Mouse (Mus musculus): ENCODE data around the gene Brd2. TPM values are rescaled to one million over a fixed set of nuclear protein-coding genes. Genes with fewer than 3 reads are reported as not detected.

Brd2 gene
- polyA plus RNA-seq, 1 experiment from 2014 or later = 129 TPM

DNA sequence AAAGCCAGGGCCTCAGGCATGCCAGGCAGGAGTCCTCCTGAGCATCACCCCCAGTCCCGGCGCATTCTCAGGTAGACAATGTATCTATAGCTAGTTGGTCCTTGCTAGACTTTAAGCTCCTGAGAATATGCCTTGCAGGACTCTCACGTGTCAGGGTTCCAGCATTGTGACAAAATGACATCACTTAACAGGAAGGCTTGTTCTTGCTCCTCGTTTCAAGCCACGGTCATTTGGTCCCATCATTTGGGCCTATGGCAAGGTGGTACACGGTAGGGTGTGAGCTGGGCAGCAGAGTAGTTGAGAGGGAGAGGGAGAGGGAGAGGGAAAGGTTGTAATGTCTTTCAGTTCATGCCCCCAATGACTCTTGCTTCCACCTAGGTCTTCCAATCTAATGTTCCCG lies 9.5 kb upstream of the Brd2 start:
- Histone ChIP-seq H3K27me3 (peaks cover 9% of the 10 kb centered on the region; the same call in 1 of the 2 replicates), H3K27ac (no peak overlapping the region), H3K4me1 (replicated peaks) (peaks cover 34% of the 10 kb centered on the region), H3K36me3 (no peaks in the 10 kb centered on the region), H3K9ac (replicated peaks) (no peak overlapping the region), H3K4me2 (no peak overlapping the region), H3K9me3 (no peaks in the 10 kb centered on the region), H3K4me3 (replicated peaks) (no peak overlapping the region)
- ATAC-seq (ENCODE audit: insufficient number of reproducible peaks, insufficient read depth, low FRiP score, low TSS enrichment, low read depth) = no peak
- 79% methylated on average over 7 of the region's 7 CpGs for WGBS

- 80% methylated on average over 19 of the region's 19 CpGs for WGBS
- Histone ChIP-seq H3K9ac (replicated peaks) (no peak overlapping the region), H3K4me2 (no peak overlapping the region), H3K4me3 (replicated peaks) (no peak overlapping the region), H3K36me3 (peaks cover 7% of the 10 kb centered on the region; the same call in 1 of the 2 replicates), H3K27ac (no peak overlapping the region), H3K4me1 (replicated peaks) (peaks cover 35% of the 10 kb centered on the region), H3K27me3 (no peaks in the 10 kb centered on the region), H3K9me3 (no peaks in the 10 kb centered on the region)
- ATAC-seq (ENCODE audit: insufficient number of reproducible peaks, insufficient read depth, low FRiP score, low TSS enrichment, low read depth) = no peak
Measured at GRCm38 (mm10) chr17:34130073-34130947, 7.9 kb upstream of the Brd2 start.

DNA sequence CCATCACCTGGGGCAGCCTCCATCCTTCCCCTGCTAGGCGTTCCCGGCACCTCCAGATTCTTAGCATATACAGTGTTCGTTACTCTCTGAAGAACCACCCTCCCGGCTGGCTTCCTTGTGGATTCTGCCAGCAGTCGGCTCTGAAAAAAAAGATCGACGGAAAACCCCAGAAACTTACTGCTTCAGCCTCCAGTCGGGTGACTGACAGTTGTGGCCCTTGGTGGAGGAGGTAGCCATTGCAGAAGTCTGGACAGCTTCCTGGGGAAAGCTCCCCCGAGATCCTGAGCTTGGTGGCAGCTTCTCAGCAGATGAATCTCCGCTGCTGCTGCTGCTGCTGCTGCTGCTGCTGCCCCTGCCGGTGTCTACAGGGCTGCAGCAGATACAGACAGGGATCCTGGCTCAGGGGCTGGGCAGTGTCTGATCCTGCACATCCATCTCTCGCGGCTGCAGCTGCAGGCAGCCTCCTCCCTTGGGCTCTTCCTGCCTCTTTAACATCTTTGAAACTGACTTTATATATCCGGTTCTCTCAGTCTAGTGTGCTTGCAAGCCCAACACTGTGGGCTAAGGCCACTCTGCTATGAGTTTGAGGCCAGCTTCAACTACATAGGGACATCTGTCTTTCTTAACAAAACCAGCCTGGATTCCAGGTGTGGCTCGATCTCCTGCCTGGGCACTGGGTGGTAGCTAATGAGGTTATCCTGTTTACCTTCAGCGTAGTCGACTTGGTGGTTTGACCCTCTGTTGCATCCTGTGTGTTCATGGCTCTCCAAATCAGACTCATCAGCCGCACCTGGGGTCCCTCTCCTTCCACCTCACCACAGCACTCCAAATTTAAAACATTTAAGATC lies 6.7 kb upstream of the Brd2 start:
- Histone ChIP-seq H3K4me3 (replicated peaks) (peak overlapping the region; percentile 20), H3K27me3 (no peaks in the 10 kb centered on the region), H3K9ac (replicated peaks) (no peak overlapping the region; the same call in 1 of the 2 replicates), H3K4me1 (replicated peaks) (peaks cover 39% of the 10 kb centered on the region), H3K27ac (0 out of 2 replicates have a peak overlapping the region, but pooled peaks have one; percentile 35), H3K36me3 (peaks cover 7% of the 10 kb centered on the region; the same call in 1 of the 2 replicates), H3K4me2 (peak overlapping the region; percentile 45), H3K9me3 (no peaks in the 10 kb centered on the region)
- 16% methylated on average over 18 of the region's 18 CpGs for WGBS
- peak; percentile 13; the same call in 1 of the 2 replicates for ATAC-seq (ENCODE audit: insufficient number of reproducible peaks, insufficient read depth, low FRiP score, low TSS enrichment, low read depth)

- peak overlapping the region; percentile 20 for H3K4me3 ChIP-seq (replicated peaks)
- H3K9ac ChIP-seq (replicated peaks) = no peak overlapping the region
- peak overlapping the region; percentile 45 for H3K4me2 ChIP-seq
- peaks cover 47% of the 10 kb centered on the region for H3K4me1 ChIP-seq (replicated peaks)
- H3K36me3 ChIP-seq = peaks cover 7% of the 10 kb centered on the region; the same call in 1 of the 2 replicates
- 20% methylated on average over 13 of the region's 13 CpGs for whole genome bisulfite sequencing
- H3K9me3 ChIP-seq = no peaks in the 10 kb centered on the region
- 0 out of 2 replicates have a peak overlapping the region, but pooled peaks have one; percentile 35 for H3K27ac ChIP-seq
- ATAC-seq (ENCODE audit: insufficient number of reproducible peaks, insufficient read depth, low FRiP score, low TSS enrichment, low read depth) = no peak
- no peaks in the 10 kb centered on the region for H3K27me3 ChIP-seq
Measured at GRCm38 (mm10) chr17:34128264-34128937, 6.0 kb upstream of the Brd2 start.

GRCm38 (mm10) chr17:34127475-34127874 lies 5.0 kb upstream of the Brd2 start:
- Histone ChIP-seq H3K4me3 (replicated peaks) (no peak overlapping the region), H3K27ac (no peak overlapping the region), H3K4me1 (replicated peaks) (peaks cover 47% of the 10 kb centered on the region), H3K27me3 (no peaks in the 10 kb centered on the region), H3K9me3 (no peaks in the 10 kb centered on the region), H3K36me3 (peaks cover 7% of the 10 kb centered on the region; the same call in 1 of the 2 replicates), H3K9ac (replicated peaks) (no peak overlapping the region), H3K4me2 (0 out of 2 replicates have a peak overlapping the region, but pooled peaks have one; percentile 19)
- no peak for ATAC-seq (ENCODE audit: insufficient number of reproducible peaks, insufficient read depth, low FRiP score, low TSS enrichment, low read depth)
- WGBS = 22% methylated on average over 6 of the region's 6 CpGs

GRCm38 (mm10) chr17:34126826-34127420 lies 4.5 kb upstream of the Brd2 start:
- H3K4me1 ChIP-seq (replicated peaks) = peaks cover 47% of the 10 kb centered on the region
- H3K9ac ChIP-seq (replicated peaks) = no peak overlapping the region
- 44% methylated on average over 9 of the region's 9 CpGs for WGBS
- no peaks in the 10 kb centered on the region for H3K9me3 ChIP-seq
- no peak overlapping the region for H3K4me3 ChIP-seq (replicated peaks)
- H3K27ac ChIP-seq = peak overlapping the region; percentile 46; the same call in 1 of the 2 replicates
- H3K36me3 ChIP-seq = peaks cover 7% of the 10 kb centered on the region; the same call in 1 of the 2 replicates
- no peak for ATAC-seq (ENCODE audit: insufficient number of reproducible peaks, insufficient read depth, low FRiP score, low TSS enrichment, low read depth)
- 0 out of 2 replicates have a peak overlapping the region, but pooled peaks have one; percentile 1 for H3K4me2 ChIP-seq
- H3K27me3 ChIP-seq = no peaks in the 10 kb centered on the region

DNA sequence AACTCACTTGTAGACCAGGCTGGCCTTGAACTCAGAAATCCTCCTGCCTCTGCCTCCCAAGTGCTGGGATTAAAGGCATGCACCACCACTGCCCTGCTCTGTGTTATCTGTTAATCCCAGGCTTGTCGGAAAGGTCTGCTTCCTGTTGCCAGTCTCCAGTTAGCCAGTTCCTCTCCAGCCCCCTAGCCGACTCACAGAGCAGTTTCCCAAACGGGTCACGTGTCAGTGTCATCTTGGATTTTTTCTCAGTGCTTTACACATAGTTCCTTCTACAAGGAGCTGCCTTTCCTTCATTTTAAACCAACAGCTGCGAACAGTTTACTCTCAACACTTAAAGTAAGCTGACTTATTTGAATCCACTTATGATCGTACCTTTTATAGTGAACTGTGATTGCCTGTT lies 2.2 kb upstream of the Brd2 start:
- Histone ChIP-seq H3K36me3 (peaks cover 7% of the 10 kb centered on the region; the same call in 1 of the 2 replicates), H3K9ac (replicated peaks) (no peak overlapping the region), H3K27me3 (no peaks in the 10 kb centered on the region), H3K4me1 (replicated peaks) (peaks cover 47% of the 10 kb centered on the region), H3K4me3 (replicated peaks) (no peak overlapping the region), H3K4me2 (no peak overlapping the region), H3K9me3 (no peaks in the 10 kb centered on the region), H3K27ac (no peak overlapping the region)
- ATAC-seq (ENCODE audit: insufficient number of reproducible peaks, insufficient read depth, low FRiP score, low TSS enrichment, low read depth) = no peak
- 84% methylated on average over 6 of the region's 6 CpGs for WGBS

GRCm38 (mm10) chr17:34123518-34123917 lies 1.1 kb upstream of the Brd2 start:
- peak overlapping the region; percentile 99 for H3K4me3 ChIP-seq (replicated peaks)
- peaks cover 10% of the 10 kb centered on the region for H3K36me3 ChIP-seq
- H3K27me3 ChIP-seq = no peaks in the 10 kb centered on the region
- WGBS = 18% methylated on average over 2 of the region's 2 CpGs
- H3K4me2 ChIP-seq = peak overlapping the region; percentile 74
- peaks cover 35% of the 10 kb centered on the region for H3K4me1 ChIP-seq (replicated peaks)
- peak overlapping the region; percentile 100 for H3K27ac ChIP-seq
- H3K9ac ChIP-seq (replicated peaks) = peak overlapping the region; percentile 99
- ATAC-seq (ENCODE audit: insufficient number of reproducible peaks, insufficient read depth, low FRiP score, low TSS enrichment, low read depth) = no peak
- no peaks in the 10 kb centered on the region for H3K9me3 ChIP-seq

- H3K36me3 ChIP-seq = peaks cover 14% of the 10 kb centered on the region
- peaks cover 31% of the 10 kb centered on the region for H3K4me1 ChIP-seq (replicated peaks)
- peak overlapping the region; percentile 99 for H3K9ac ChIP-seq (replicated peaks)
- H3K27ac ChIP-seq = peak overlapping the region; percentile 100
- H3K4me2 ChIP-seq = peak overlapping the region; percentile 74
- no peak for ATAC-seq (ENCODE audit: insufficient number of reproducible peaks, insufficient read depth, low FRiP score, low TSS enrichment, low read depth)
- 3% methylated on average over 7 of the region's 7 CpGs for WGBS
- H3K27me3 ChIP-seq = no peaks in the 10 kb centered on the region
- H3K4me3 ChIP-seq (replicated peaks) = peak overlapping the region; percentile 99
- H3K9me3 ChIP-seq = no peaks in the 10 kb centered on the region
Measured at GRCm38 (mm10) chr17:34123111-34123510, 677 bp upstream of the Brd2 start.

DNA sequence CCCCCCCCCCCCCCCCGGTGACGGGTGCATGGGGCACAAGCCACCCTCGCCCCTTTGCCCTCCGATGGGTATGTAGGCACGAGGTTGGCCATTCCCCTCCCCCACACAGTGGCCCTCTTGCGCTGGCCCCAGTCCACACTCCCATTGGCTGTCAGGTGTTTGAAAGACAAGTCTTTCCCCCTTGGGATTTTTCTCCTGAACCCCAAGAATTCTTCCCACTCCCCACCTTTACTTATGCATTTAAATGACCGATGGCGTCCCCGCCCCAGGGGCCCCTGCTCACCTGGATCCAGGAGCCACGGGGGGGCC lies 601 bp downstream of the Brd2 start:
- peaks cover 23% of the 10 kb centered on the region for H3K4me1 ChIP-seq (replicated peaks)
- no peaks in the 10 kb centered on the region for H3K9me3 ChIP-seq
- no peaks in the 10 kb centered on the region for H3K27me3 ChIP-seq
- H3K36me3 ChIP-seq = peaks cover 20% of the 10 kb centered on the region
- no peak for ATAC-seq (ENCODE audit: insufficient number of reproducible peaks, insufficient read depth, low FRiP score, low TSS enrichment, low read depth)
- H3K4me3 ChIP-seq (replicated peaks) = peak overlapping the region; percentile 99
- peak overlapping the region; percentile 100 for H3K27ac ChIP-seq
- H3K9ac ChIP-seq (replicated peaks) = peak overlapping the region; percentile 99
- peak overlapping the region; percentile 74 for H3K4me2 ChIP-seq
- 2% methylated on average over 10 of the region's 10 CpGs for WGBS
